ENCODE assay signal across 8 mouse cellular contexts in genomic region chr7:130518213-130519095, GRCm38 (mm10). TPM values are rescaled to one million over a fixed set of nuclear protein-coding genes. Genes with fewer than 3 reads are reported as not detected.
DNase-seq lines count a peak whose midpoint lies in the region; ATAC-seq lines count a peak whose summit lies in the region.

No protein-coding gene starts in this region.

- H3K4me1 ChIP-seq in embryonic facial prominence, embryonic 11.5 days (ENCODE audit: control insufficient read depth, insufficient read depth, low read length): no peaks in the 10 kb centered on the region
- H3K4me1 ChIP-seq in hindbrain, embryonic 16.5 days (ENCODE audit: control insufficient read depth, insufficient read depth, low read depth, low read length): peaks cover 20% of the 10 kb centered on the region
- H3K4me1 ChIP-seq in lung, embryonic 16.5 days (replicated peaks; ENCODE audit: control insufficient read depth, insufficient read depth, low read length): peaks cover 11% of the 10 kb centered on the region
- H3K4me1 ChIP-seq in stomach, embryonic 16.5 days (ENCODE audit: control insufficient read depth, insufficient read depth, low read length): peaks cover 10% of the 10 kb centered on the region

- DNase-seq in kidney, adult 9 months: peak; percentile 56
- no peak for DNase-seq in kidney, adult 11 months
- DNase-seq in embryonic facial prominence, embryonic 11.5 days (ENCODE audit: low spot score): no peak
- no peak for DNase-seq in ovary, postnatal 14 days (ENCODE audit: low spot score)
- DNase-seq in left cerebral cortex, adult 18-20 months (ENCODE audit: low spot score in 2 of 2): no peak

- 38% methylated on average over 26 of the region's 26 CpGs for WGBS in embryonic facial prominence, embryonic 11.5 days
- 42% methylated on average over 26 of the region's 26 CpGs for WGBS in hindbrain, embryonic 16.5 days
- 20% methylated on average over 26 of the region's 26 CpGs for WGBS in lung, embryonic 16.5 days
- WGBS in stomach, embryonic 16.5 days: 22% methylated on average over 26 of the region's 26 CpGs

- H3K9ac ChIP-seq in embryonic facial prominence, embryonic 11.5 days (replicated peaks; ENCODE audit: low read length): peak overlapping the region; percentile 93
- peak overlapping the region; percentile 97 for H3K9ac ChIP-seq in hindbrain, embryonic 16.5 days (ENCODE audit: low read depth, low read length)
- peak overlapping the region; percentile 98 for H3K9ac ChIP-seq in lung, embryonic 16.5 days (ENCODE audit: low read length)
- peak overlapping the region; percentile 97 for H3K9ac ChIP-seq in stomach, embryonic 16.5 days (ENCODE audit: low read length)

- H3K4me2 ChIP-seq in embryonic facial prominence, embryonic 11.5 days (ENCODE audit: low read depth, low read length): peak overlapping the region; percentile 78
- peak overlapping the region; percentile 63 for H3K4me2 ChIP-seq in hindbrain, embryonic 16.5 days (ENCODE audit: low read length)
- H3K4me2 ChIP-seq in lung, embryonic 16.5 days (ENCODE audit: low read depth, low read length): peak overlapping the region; percentile 77
- H3K4me2 ChIP-seq in stomach, embryonic 16.5 days (ENCODE audit: low read depth, low read length): peak overlapping the region; percentile 81

- no peaks in the 10 kb centered on the region for H3K27me3 ChIP-seq in embryonic facial prominence, embryonic 11.5 days (ENCODE audit: control insufficient read depth, insufficient read depth, low read length)
- H3K27me3 ChIP-seq in hindbrain, embryonic 16.5 days (replicated peaks; ENCODE audit: control insufficient read depth, insufficient read depth, low read length): no peaks in the 10 kb centered on the region
- no peaks in the 10 kb centered on the region for H3K27me3 ChIP-seq in lung, embryonic 16.5 days (ENCODE audit: control insufficient read depth, insufficient read depth, low read depth, low read length)
- no peaks in the 10 kb centered on the region for H3K27me3 ChIP-seq in stomach, embryonic 16.5 days (ENCODE audit: control insufficient read depth, insufficient read depth, low read length)

- peak overlapping the region; percentile 95 for H3K27ac ChIP-seq in embryonic facial prominence, embryonic 11.5 days (replicated peaks; ENCODE audit: low read depth, low read length)
- H3K27ac ChIP-seq in hindbrain, embryonic 16.5 days (ENCODE audit: low read depth, low read length): peak overlapping the region; percentile 98
- peak overlapping the region; percentile 99 for H3K27ac ChIP-seq in lung, embryonic 16.5 days (ENCODE audit: low read length)
- H3K27ac ChIP-seq in stomach, embryonic 16.5 days (ENCODE audit: low read length): peak overlapping the region; percentile 97

- no peaks in the 10 kb centered on the region for H3K9me3 ChIP-seq in embryonic facial prominence, embryonic 11.5 days (replicated peaks; ENCODE audit: control insufficient read depth, low read length)
- H3K9me3 ChIP-seq in hindbrain, embryonic 16.5 days (ENCODE audit: control insufficient read depth, low read length): no peaks in the 10 kb centered on the region
- H3K9me3 ChIP-seq in lung, embryonic 16.5 days (ENCODE audit: control insufficient read depth, low read length): no peaks in the 10 kb centered on the region; the same call in 1 of the 2 replicates
- no peaks in the 10 kb centered on the region for H3K9me3 ChIP-seq in stomach, embryonic 16.5 days (replicated peaks; ENCODE audit: control insufficient read depth, low read length)

- H3K36me3 ChIP-seq in embryonic facial prominence, embryonic 11.5 days (replicated peaks; ENCODE audit: control insufficient read depth, insufficient read depth, low read depth, low read length): no peaks in the 10 kb centered on the region; the same call in 1 of the 2 replicates
- H3K36me3 ChIP-seq in hindbrain, embryonic 16.5 days (ENCODE audit: control insufficient read depth, insufficient read depth, low read length): no peaks in the 10 kb centered on the region
- H3K36me3 ChIP-seq in lung, embryonic 16.5 days (ENCODE audit: control insufficient read depth, insufficient read depth, low read length): no peaks in the 10 kb centered on the region
- H3K36me3 ChIP-seq in stomach, embryonic 16.5 days (ENCODE audit: control insufficient read depth, insufficient read depth, low read length): no peaks in the 10 kb centered on the region

- ATAC-seq in embryonic facial prominence, embryonic 11.5 days (replicated peaks; ENCODE audit: insufficient number of reproducible peaks, low FRiP score, low TSS enrichment, low read depth): no peak
- no peak for ATAC-seq in hindbrain, embryonic 16.5 days
- ATAC-seq in lung, embryonic 16.5 days (ENCODE audit: low read depth): no peak
- no peak for ATAC-seq in stomach, embryonic 16.5 days (ENCODE audit: insufficient read depth, low FRiP score)

- H3K4me3 ChIP-seq in embryonic facial prominence, embryonic 11.5 days (ENCODE audit: low read depth, low read length): peak overlapping the region; percentile 88
- H3K4me3 ChIP-seq in hindbrain, embryonic 16.5 days (ENCODE audit: low read length): peak overlapping the region; percentile 87
- peak overlapping the region; percentile 92 for H3K4me3 ChIP-seq in lung, embryonic 16.5 days (ENCODE audit: low read length)
- H3K4me3 ChIP-seq in stomach, embryonic 16.5 days (replicated peaks; ENCODE audit: low read length): peak overlapping the region; percentile 97

RNA-seq across cellular contexts. Expression of gene Ate1, which starts 1.7 kb away (rescaled TPM):
- 43.1 and 46.1 TPM in 2 replicates for polyA plus RNA-seq in embryonic facial prominence, embryonic 11.5 days (2014; fragmentation: Nextera tagmentation; extraction: Ambion mirVana)
- 102 and 109 TPM in 2 replicates for polyA plus RNA-seq in hindbrain, embryonic 16.5 days (2015; fragmentation: Nextera tagmentation; extraction: Ambion mirVana)
- 64.7 and 67.1 TPM in 2 replicates for polyA plus RNA-seq in lung, embryonic 16.5 days (2015; fragmentation: Nextera tagmentation; extraction: Ambion mirVana)
- 54.5 and 55.7 TPM in 2 replicates for polyA plus RNA-seq in stomach, embryonic 16.5 days (2015; fragmentation: Nextera tagmentation; extraction: Ambion mirVana)
- 10 to 100 TPM; 71.1 to 71.3 TPM for total RNA-seq in left cerebral cortex, adult 18-20 months (2021)

RNA-seq across cellular contexts. Expression of gene Nsmce4a, which starts 54.5 kb away (rescaled TPM):
- 249 and 271 TPM in 2 replicates for polyA plus RNA-seq in embryonic facial prominence, embryonic 11.5 days (2014; fragmentation: Nextera tagmentation; extraction: Ambion mirVana)
- polyA plus RNA-seq in hindbrain, embryonic 16.5 days (2015; fragmentation: Nextera tagmentation; extraction: Ambion mirVana): 72.9 and 75.7 TPM in 2 replicates
- 131 and 141 TPM in 2 replicates for polyA plus RNA-seq in lung, embryonic 16.5 days (2015; fragmentation: Nextera tagmentation; extraction: Ambion mirVana)
- 92.7 and 103 TPM in 2 replicates for polyA plus RNA-seq in stomach, embryonic 16.5 days (2015; fragmentation: Nextera tagmentation; extraction: Ambion mirVana)
- 10 to 100 TPM; 40.3 to 44.7 TPM for total RNA-seq in left cerebral cortex, adult 18-20 months (2021)

RNA-seq across cellular contexts. Expression of gene Tacc2, which starts 58.8 kb away (rescaled TPM):
- polyA plus RNA-seq in embryonic facial prominence, embryonic 11.5 days (2014; fragmentation: Nextera tagmentation; extraction: Ambion mirVana): 39.6 and 39.9 TPM in 2 replicates
- 49.7 and 57.8 TPM in 2 replicates for polyA plus RNA-seq in hindbrain, embryonic 16.5 days (2015; fragmentation: Nextera tagmentation; extraction: Ambion mirVana)
- polyA plus RNA-seq in lung, embryonic 16.5 days (2015; fragmentation: Nextera tagmentation; extraction: Ambion mirVana): 21.7 and 24.2 TPM in 2 replicates
- polyA plus RNA-seq in stomach, embryonic 16.5 days (2015; fragmentation: Nextera tagmentation; extraction: Ambion mirVana): 23.9 and 24.7 TPM in 2 replicates
- 10 to 100 TPM; 61.9 to 68.9 TPM for total RNA-seq in left cerebral cortex, adult 18-20 months (2021)
